Mouse (Mus musculus): Measurements from ENCODE around the gene Il27ra.

- no peak for TF ChIP-seq EP300 (IDR thresholded peaks at IDR 0.05)
- TF ChIP-seq CTCF (IDR thresholded peaks at IDR 0.05), result no peak
These were observed 31.0 kb upstream of the Il27ra start for GRCm38 (mm10) chr8:84073230-84073976.
